Mouse (Mus musculus): Measurements from ENCODE around the gene Szrd1.

DNA sequence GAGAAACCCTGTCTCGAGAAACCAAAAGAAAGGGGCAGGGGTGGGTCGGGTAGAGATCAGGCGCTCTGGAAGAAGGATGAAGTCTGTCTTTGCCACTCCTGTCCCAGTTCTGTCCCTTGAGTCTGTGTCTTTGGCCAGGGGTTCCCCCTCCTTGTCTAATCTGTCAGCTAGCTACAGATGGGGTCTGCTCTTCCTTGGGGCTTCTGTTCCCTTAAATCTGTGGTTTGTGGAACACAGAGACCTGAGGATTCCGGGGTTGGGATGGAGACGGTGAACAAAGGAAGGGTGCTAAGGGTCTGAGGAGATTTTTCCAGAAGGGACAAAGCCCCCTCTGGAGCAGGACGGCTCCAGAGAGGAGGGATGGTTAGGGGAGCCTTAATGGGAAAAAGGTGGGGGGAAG is 51.5 kb downstream of the Szrd1 start, which contains the start of gene Spata21:
- TF ChIP-seq CTCF (conservative IDR thresholded peaks at IDR 0.05; ENCODE audit: low read length) = no peak
- no peak for TF ChIP-seq NANOG (IDR thresholded peaks at IDR 0.05; ENCODE audit: borderline replicate concordance, low read length)
- no peak for TF ChIP-seq POU5F1 (IDR thresholded peaks at IDR 0.05; ENCODE audit: borderline replicate concordance, low read length)

Data from E14TG2a.4 (cell line).